Mouse (Mus musculus) limb, embryonic 13.5 days (tissue): Measurements from ENCODE around the gene Pde4a. TPM values are rescaled to one million over a fixed set of nuclear protein-coding genes. Genes with fewer than 3 reads are reported as not detected.
"Not testable (repeated sequence)": the region's sequence is repeated elsewhere in the genome, so short reads cannot be mapped to it uniquely, and the experiment has no call there.

ENCODE experiments used
- ATAC-seq: fragments of 200-750 bp; cut with Nextera tagmentation; 2 replicates; pipeline ENCODE4 v1.8.0; 2017; ENCODE audit warnings: low read depth, moderate number of reproducible peaks, moderate TSS enrichment; ENCODE audit not compliant: low FRiP score
- H3K27ac ChIP-seq: fragments of 300-500 bp; sonication (generic); 2 replicates; pipeline ENCODE4 v1.5.1; 2015; ENCODE audit warnings: inconsistent platforms, mild to moderate bottlenecking, moderate library complexity
- H3K27me3 ChIP-seq: fragments of 300-500 bp; sonication (generic); 2 replicates; pipeline ENCODE4 v1.6.1; 2015; ENCODE audit warnings: mild to moderate bottlenecking, inconsistent platforms
- H3K36me3 ChIP-seq: fragments of 300-500 bp; sonication (generic); 2 replicates; pipeline ENCODE4 v1.6.1; 2015; ENCODE audit warnings: inconsistent platforms, mild to moderate bottlenecking, moderate library complexity
- H3K4me1 ChIP-seq: fragments of 300-500 bp; sonication (generic); 2 replicates; pipeline ENCODE4 v1.6.1; 2015; ENCODE audit warnings: inconsistent platforms
- H3K4me2 ChIP-seq: fragments of 300-500 bp; sonication (generic); replicated peaks from 2 replicates; pipeline ENCODE4 v1.6.1; 2015; ENCODE audit warnings: inconsistent platforms, mild to moderate bottlenecking, moderate library complexity
- H3K4me3 ChIP-seq: fragments of 300-500 bp; sonication (generic); 2 replicates; pipeline ENCODE4 v1.5.1; 2015; ENCODE audit warnings: moderate library complexity, mild to moderate bottlenecking, inconsistent platforms
- H3K9ac ChIP-seq: fragments of 300-500 bp; sonication (generic); 2 replicates; pipeline ENCODE4 v1.6.1; 2015; ENCODE audit warnings: mild to moderate bottlenecking, inconsistent platforms
- H3K9me3 ChIP-seq: fragments of 300-500 bp; sonication (generic); 2 replicates; pipeline ENCODE4 v1.6.1; 2016; ENCODE audit warnings: inconsistent platforms
- WGBS: fragments of 180-500 bp; shearing (Covaris S2); methylation state at CpG from one replicate; pipeline ENCODE4 v1.1.7; 2015; 5-methylcytosine and 5-hydroxymethylcytosine counted together
- polyA plus RNA-seq: library from polyadenylated mRNA; unstranded; fragments of >200 nt; fragmentation: Nextera tagmentation; extraction: Ambion mirVana; gene quantifications from 2 replicates; pipeline ENCODE4 v1.2.1, GENCODE M21; 2015

Gene Pde4a
- polyA plus RNA-seq, 1 experiment from 2014 or later = 6.1 TPM

- Histone ChIP-seq H3K36me3 (no peaks in the 10 kb centered on the region), H3K9ac (no peak overlapping the region), H3K4me1 (no peaks in the 10 kb centered on the region), H3K27me3 (no peaks in the 10 kb centered on the region), H3K4me2 (no peak overlapping the region), H3K4me3 (no peak overlapping the region), H3K9me3 (no peaks in the 10 kb centered on the region), H3K27ac (no peak overlapping the region)
- WGBS = 87% methylated on average over 7 of the region's 7 CpGs
- no peak for ATAC-seq
Measured at GRCm38 (mm10) chr9:21211624-21212023, 46.1 kb downstream of the Pde4a start.

- no peak overlapping the region for H3K4me2 ChIP-seq
- no peaks in the 10 kb centered on the region for H3K4me1 ChIP-seq
- no peaks in the 10 kb centered on the region for H3K9me3 ChIP-seq
- no peak overlapping the region for H3K4me3 ChIP-seq
- no peak overlapping the region for H3K27ac ChIP-seq
- 32% methylated on average over 7 of the region's 7 CpGs for WGBS
- H3K9ac ChIP-seq = no peak overlapping the region
- no peak for ATAC-seq
- H3K27me3 ChIP-seq = no peaks in the 10 kb centered on the region
- H3K36me3 ChIP-seq = no peaks in the 10 kb centered on the region
Measured at GRCm38 (mm10) chr9:21213617-21214190, 48.2 kb downstream of the Pde4a start.

GRCm38 (mm10) chr9:21216050-21216841 lies 50.7 kb downstream of the Pde4a start:
- H3K9ac ChIP-seq = no peak overlapping the region
- WGBS = 68% methylated on average over 25 of the region's 25 CpGs
- no peak overlapping the region for H3K4me3 ChIP-seq
- H3K9me3 ChIP-seq = no peaks in the 10 kb centered on the region
- no peaks in the 10 kb centered on the region for H3K27me3 ChIP-seq
- no peaks in the 10 kb centered on the region for H3K36me3 ChIP-seq
- no peak overlapping the region for H3K27ac ChIP-seq
- H3K4me2 ChIP-seq = no peak overlapping the region
- no peak for ATAC-seq
- H3K4me1 ChIP-seq = peaks cover 7% of the 10 kb centered on the region

GRCm38 (mm10) chr9:21219820-21220219 lies 54.3 kb downstream of the Pde4a start:
- H3K4me1 ChIP-seq = peaks cover 7% of the 10 kb centered on the region
- no peak overlapping the region for H3K4me2 ChIP-seq
- no peaks in the 10 kb centered on the region for H3K27me3 ChIP-seq
- ATAC-seq = no peak
- no peak overlapping the region for H3K9ac ChIP-seq
- no peaks in the 10 kb centered on the region for H3K36me3 ChIP-seq
- H3K4me3 ChIP-seq = no peak overlapping the region
- whole genome bisulfite sequencing = 49% methylated on average over 3 of the region's 3 CpGs
- no peak overlapping the region for H3K27ac ChIP-seq
- H3K9me3 ChIP-seq = no peaks in the 10 kb centered on the region

- Histone ChIP-seq H3K9me3 (no peaks in the 10 kb centered on the region), H3K4me1 (peaks cover 13% of the 10 kb centered on the region), H3K9ac (no peak overlapping the region), H3K4me2 (peak overlapping the region; percentile 43), H3K27ac (no peak overlapping the region), H3K4me3 (peak overlapping the region; percentile 14), H3K27me3 (no peaks in the 10 kb centered on the region), H3K36me3 (no peaks in the 10 kb centered on the region)
- ATAC-seq = peak; percentile 80
- WGBS = 16% methylated on average over 21 of the region's 21 CpGs
Measured at GRCm38 (mm10) chr9:21220490-21221382, 55.2 kb downstream of the Pde4a start.

GRCm38 (mm10) chr9:21221383-21221929 lies 55.9 kb downstream of the Pde4a start:
- H3K9me3 ChIP-seq = no peaks in the 10 kb centered on the region
- H3K9ac ChIP-seq = no peak overlapping the region
- H3K4me3 ChIP-seq = no peak overlapping the region
- ATAC-seq = no peak
- H3K4me1 ChIP-seq = peaks cover 13% of the 10 kb centered on the region
- no peak overlapping the region for H3K27ac ChIP-seq
- no peaks in the 10 kb centered on the region for H3K36me3 ChIP-seq
- no peak overlapping the region for H3K4me2 ChIP-seq
- WGBS = 17% methylated on average over 7 of the region's 7 CpGs
- H3K27me3 ChIP-seq = no peaks in the 10 kb centered on the region

- peaks cover 24% of the 10 kb centered on the region for H3K4me1 ChIP-seq
- not testable (repeated sequence) for H3K9me3 ChIP-seq, H3K4me2 ChIP-seq, ATAC-seq, H3K9ac ChIP-seq, H3K27me3 ChIP-seq, H3K27ac ChIP-seq, H3K4me3 ChIP-seq, H3K36me3 ChIP-seq
- 93% methylated on average over 2 of the region's 2 CpGs for WGBS
Measured at GRCm38 (mm10) chr9:21223490-21223889, 58.0 kb downstream of the Pde4a start.

- ATAC-seq = no peak
- no peaks in the 10 kb centered on the region for H3K27me3 ChIP-seq
- no peak overlapping the region for H3K4me3 ChIP-seq
- H3K9me3 ChIP-seq = no peaks in the 10 kb centered on the region
- H3K9ac ChIP-seq = no peak overlapping the region
- H3K36me3 ChIP-seq = peaks cover 3% of the 10 kb centered on the region; the same call in 1 of the 2 replicates
- 93% methylated on average over 6 of the region's 6 CpGs for WGBS
- H3K27ac ChIP-seq = no peak overlapping the region
- peaks cover 24% of the 10 kb centered on the region for H3K4me1 ChIP-seq
- H3K4me2 ChIP-seq = no peak overlapping the region
Measured at GRCm38 (mm10) chr9:21223906-21224305, 58.4 kb downstream of the Pde4a start.

- ATAC-seq = no peak
- Histone ChIP-seq H3K4me3 (peak overlapping the region; percentile 34), H3K9ac (peak overlapping the region; percentile 56), H3K36me3 (peaks cover 12% of the 10 kb centered on the region), H3K27me3 (no peaks in the 10 kb centered on the region), H3K9me3 (no peaks in the 10 kb centered on the region), H3K27ac (no peak overlapping the region), H3K4me2 (peak overlapping the region; percentile 60), H3K4me1 (peaks cover 24% of the 10 kb centered on the region)
- WGBS = 18% methylated on average over 26 of the region's 26 CpGs
Measured at GRCm38 (mm10) chr9:21224576-21225414, 59.3 kb downstream of the Pde4a start.

- H3K36me3 ChIP-seq = peaks cover 18% of the 10 kb centered on the region
- 5% methylated on average over 7 of the region's 7 CpGs for WGBS
- peak overlapping the region; percentile 60 for H3K4me2 ChIP-seq
- H3K27ac ChIP-seq = no peak overlapping the region
- H3K27me3 ChIP-seq = no peaks in the 10 kb centered on the region
- no peak for ATAC-seq
- peak overlapping the region; percentile 56 for H3K9ac ChIP-seq
- peak overlapping the region; percentile 34 for H3K4me3 ChIP-seq
- no peaks in the 10 kb centered on the region for H3K9me3 ChIP-seq
- H3K4me1 ChIP-seq = peaks cover 24% of the 10 kb centered on the region
Measured at GRCm38 (mm10) chr9:21225415-21225758, 59.9 kb downstream of the Pde4a start.

GRCm38 (mm10) chr9:21227342-21227741 lies 61.8 kb downstream of the Pde4a start:
- peak overlapping the region; percentile 75; the same call in 1 of the 2 replicates for H3K27ac ChIP-seq
- peaks cover 38% of the 10 kb centered on the region for H3K36me3 ChIP-seq
- peaks cover 17% of the 10 kb centered on the region for H3K4me1 ChIP-seq
- H3K4me2 ChIP-seq = peak overlapping the region; percentile 61
- 17% methylated on average over 16 of the region's 16 CpGs for WGBS
- H3K4me3 ChIP-seq = peak overlapping the region; percentile 31
- peak; percentile 38; the same call in 1 of the 2 replicates for ATAC-seq
- H3K27me3 ChIP-seq = no peaks in the 10 kb centered on the region
- peak overlapping the region; percentile 58 for H3K9ac ChIP-seq
- H3K9me3 ChIP-seq = no peaks in the 10 kb centered on the region
